Mouse (Mus musculus): ENCODE data around the gene Gm13271. TPM values are rescaled to one million over a fixed set of nuclear protein-coding genes. Genes with fewer than 3 reads are reported as not detected.

The Gm13271 gene
- polyA plus RNA-seq, 1 experiment from 2014 or later: not detected

GRCm38 (mm10) chr4:88726727-88727126 is 27.9 kb upstream of the Gm13271 start:
- Histone ChIP-seq H3K4me3 (replicated peaks; ENCODE audit: low read depth, low read length) (no peak overlapping the region), H3K36me3 (ENCODE audit: control insufficient read depth, insufficient read depth, low read length) (no peaks in the 10 kb centered on the region), H3K27me3 (ENCODE audit: control insufficient read depth, insufficient read depth, low read length) (no peaks in the 10 kb centered on the region), H3K9ac (replicated peaks; ENCODE audit: low read length) (no peak overlapping the region), H3K27ac (replicated peaks; ENCODE audit: low read depth, low read length) (no peak overlapping the region), H3K4me1 (ENCODE audit: control insufficient read depth, insufficient read depth, low read length) (no peaks in the 10 kb centered on the region), H3K4me2 (ENCODE audit: low read length) (no peak overlapping the region), H3K9me3 (ENCODE audit: control insufficient read depth, low read length) (no peaks in the 10 kb centered on the region)
- DNase-seq (no peak), ATAC-seq (ENCODE audit: low FRiP score, low TSS enrichment) (no peak)
- WGBS: 93% methylated on average over 6 of the region's 6 CpGs

GRCm38 (mm10) chr4:88727324-88727723 is 27.3 kb upstream of the Gm13271 start:
- 3% methylated on average over 1 of the region's 1 CpGs for WGBS
- Histone ChIP-seq H3K36me3 (ENCODE audit: control insufficient read depth, insufficient read depth, low read length) (no peaks in the 10 kb centered on the region), H3K4me1 (ENCODE audit: control insufficient read depth, insufficient read depth, low read length) (no peaks in the 10 kb centered on the region), H3K9me3 (ENCODE audit: control insufficient read depth, low read length) (no peaks in the 10 kb centered on the region), H3K4me3 (replicated peaks; ENCODE audit: low read depth, low read length) (no peak overlapping the region), H3K27ac (replicated peaks; ENCODE audit: low read depth, low read length) (no peak overlapping the region), H3K27me3 (ENCODE audit: control insufficient read depth, insufficient read depth, low read length) (no peaks in the 10 kb centered on the region), H3K9ac (replicated peaks; ENCODE audit: low read length) (no peak overlapping the region), H3K4me2 (ENCODE audit: low read length) (no peak overlapping the region)
- ATAC-seq (ENCODE audit: low FRiP score, low TSS enrichment) (no peak), DNase-seq (peak; percentile 57)

- 5% methylated on average over 2 of the region's 2 CpGs for WGBS
- H3K9me3 ChIP-seq (ENCODE audit: control insufficient read depth, low read length): no peaks in the 10 kb centered on the region
- H3K4me2 ChIP-seq (ENCODE audit: low read length): no peak overlapping the region
- H3K4me1 ChIP-seq (ENCODE audit: control insufficient read depth, insufficient read depth, low read length): no peaks in the 10 kb centered on the region
- no peak overlapping the region for H3K9ac ChIP-seq (replicated peaks; ENCODE audit: low read length)
- H3K27ac ChIP-seq (replicated peaks; ENCODE audit: low read depth, low read length): no peak overlapping the region
- H3K4me3 ChIP-seq (replicated peaks; ENCODE audit: low read depth, low read length): no peak overlapping the region
- ATAC-seq (ENCODE audit: low FRiP score, low TSS enrichment): no peak
- no peaks in the 10 kb centered on the region for H3K27me3 ChIP-seq (ENCODE audit: control insufficient read depth, insufficient read depth, low read length)
- DNase-seq: peak; percentile 79
- H3K36me3 ChIP-seq (ENCODE audit: control insufficient read depth, insufficient read depth, low read length): no peaks in the 10 kb centered on the region
These were observed 16.2 kb upstream of the Gm13271 start for GRCm38 (mm10) chr4:88738480-88738879.

- DNase-seq (no peak), ATAC-seq (ENCODE audit: low FRiP score, low TSS enrichment) (no peak)
- Histone ChIP-seq H3K4me3 (replicated peaks; ENCODE audit: low read depth, low read length) (no peak overlapping the region), H3K27me3 (ENCODE audit: control insufficient read depth, insufficient read depth, low read length) (no peaks in the 10 kb centered on the region), H3K27ac (replicated peaks; ENCODE audit: low read depth, low read length) (no peak overlapping the region), H3K4me2 (ENCODE audit: low read length) (no peak overlapping the region), H3K9me3 (ENCODE audit: control insufficient read depth, low read length) (no peaks in the 10 kb centered on the region), H3K9ac (replicated peaks; ENCODE audit: low read length) (no peak overlapping the region), H3K36me3 (ENCODE audit: control insufficient read depth, insufficient read depth, low read length) (no peaks in the 10 kb centered on the region), H3K4me1 (ENCODE audit: control insufficient read depth, insufficient read depth, low read length) (no peaks in the 10 kb centered on the region)
- 91% methylated on average over 6 of the region's 6 CpGs for WGBS
These were observed 15.6 kb upstream of the Gm13271 start for GRCm38 (mm10) chr4:88739036-88739435.

- no peak for ATAC-seq (ENCODE audit: low FRiP score, low TSS enrichment)
These were observed 13.2 kb upstream of the Gm13271 start for GRCm38 (mm10) chr4:88741426-88741825.

GRCm38 (mm10) chr4:88742771-88743371 is 11.8 kb upstream of the Gm13271 start:
- Histone ChIP-seq H3K27me3 (ENCODE audit: control insufficient read depth, insufficient read depth, low read length) (no peaks in the 10 kb centered on the region), H3K4me2 (ENCODE audit: low read length) (no peak overlapping the region), H3K9me3 (ENCODE audit: control insufficient read depth, low read length) (no peaks in the 10 kb centered on the region), H3K4me3 (replicated peaks; ENCODE audit: low read depth, low read length) (no peak overlapping the region), H3K27ac (replicated peaks; ENCODE audit: low read depth, low read length) (no peak overlapping the region), H3K36me3 (ENCODE audit: control insufficient read depth, insufficient read depth, low read length) (no peaks in the 10 kb centered on the region), H3K4me1 (ENCODE audit: control insufficient read depth, insufficient read depth, low read length) (no peaks in the 10 kb centered on the region), H3K9ac (replicated peaks; ENCODE audit: low read length) (no peak overlapping the region)
- ATAC-seq (ENCODE audit: low FRiP score, low TSS enrichment): no peak
- whole genome bisulfite sequencing: 80% methylated on average over 7 of the region's 7 CpGs
- peak; percentile 9 for DNase-seq

More at GRCm38 (mm10) chr4:88741426-88741825, 13.2 kb upstream of the Gm13271 start:
- Histone ChIP-seq H3K9me3 (ENCODE audit: control insufficient read depth, low read length) (no peaks in the 10 kb centered on the region), H3K27me3 (ENCODE audit: control insufficient read depth, insufficient read depth, low read length) (no peaks in the 10 kb centered on the region), H3K4me1 (ENCODE audit: control insufficient read depth, insufficient read depth, low read length) (no peaks in the 10 kb centered on the region), H3K9ac (replicated peaks; ENCODE audit: low read length) (no peak overlapping the region), H3K27ac (replicated peaks; ENCODE audit: low read depth, low read length) (no peak overlapping the region), H3K4me2 (ENCODE audit: low read length) (no peak overlapping the region), H3K4me3 (replicated peaks; ENCODE audit: low read depth, low read length) (no peak overlapping the region), H3K36me3 (ENCODE audit: control insufficient read depth, insufficient read depth, low read length) (no peaks in the 10 kb centered on the region)
- DNase-seq: no peak
- 94% methylated on average over 4 of the region's 4 CpGs for WGBS

GRCm38 (mm10) chr4:88744207-88744606 is 10.5 kb upstream of the Gm13271 start:
- Histone ChIP-seq H3K27me3 (ENCODE audit: control insufficient read depth, insufficient read depth, low read length) (no peaks in the 10 kb centered on the region), H3K4me3 (replicated peaks; ENCODE audit: low read depth, low read length) (no peak overlapping the region), H3K4me2 (ENCODE audit: low read length) (no peak overlapping the region), H3K9me3 (ENCODE audit: control insufficient read depth, low read length) (no peaks in the 10 kb centered on the region), H3K27ac (replicated peaks; ENCODE audit: low read depth, low read length) (no peak overlapping the region), H3K9ac (replicated peaks; ENCODE audit: low read length) (no peak overlapping the region), H3K4me1 (ENCODE audit: control insufficient read depth, insufficient read depth, low read length) (no peaks in the 10 kb centered on the region), H3K36me3 (ENCODE audit: control insufficient read depth, insufficient read depth, low read length) (no peaks in the 10 kb centered on the region)
- 81% methylated on average over 3 of the region's 3 CpGs for WGBS
- DNase-seq (no peak), ATAC-seq (ENCODE audit: low FRiP score, low TSS enrichment) (no peak)

GRCm38 (mm10) chr4:88749926-88750325 is 4.7 kb upstream of the Gm13271 start:
- no peaks in the 10 kb centered on the region for H3K4me1 ChIP-seq (ENCODE audit: control insufficient read depth, insufficient read depth, low read length)

More at GRCm38 (mm10) chr4:88749926-88750325, 4.7 kb upstream of the Gm13271 start:
- Histone ChIP-seq H3K27me3 (ENCODE audit: control insufficient read depth, insufficient read depth, low read length) (no peaks in the 10 kb centered on the region), H3K4me3 (replicated peaks; ENCODE audit: low read depth, low read length) (no peak overlapping the region), H3K36me3 (ENCODE audit: control insufficient read depth, insufficient read depth, low read length) (no peaks in the 10 kb centered on the region), H3K27ac (replicated peaks; ENCODE audit: low read depth, low read length) (no peak overlapping the region), H3K9me3 (ENCODE audit: control insufficient read depth, low read length) (no peaks in the 10 kb centered on the region), H3K4me2 (ENCODE audit: low read length) (no peak overlapping the region), H3K9ac (replicated peaks; ENCODE audit: low read length) (no peak overlapping the region)
- 66% methylated on average over 6 of the region's 6 CpGs for WGBS
- no peak for DNase-seq
- ATAC-seq (ENCODE audit: low FRiP score, low TSS enrichment): no peak
